Mouse (Mus musculus) gastrocnemius, postnatal 10 days (tissue): Measurements from ENCODE around the gene Akr7a5. TPM values are rescaled to one million over a fixed set of nuclear protein-coding genes. Genes with fewer than 3 reads are reported as not detected.

ENCODE experiments used
- DNase-seq: peaks from one replicate; pipeline ENCODE4 v3.0.0; 2021; ENCODE audit warnings: mixed read lengths
- long read RNA-seq, 2 experiments: library from polyadenylated mRNA; stranded (forward); transcript quantifications; one replicate each; pipeline ENCODE4 v2.0.0; 2021
- total RNA-seq, 2 experiments: library from RNA; stranded (reverse); gene quantifications; 2 replicates each; pipeline ENCODE4 v1.2.3; 2021

Gene Akr7a5
- total RNA-seq = 10 to 100 TPM; 32.7 to 36.9 TPM
- long read RNA-seq, experiment 1, transcript Akr7a5-201 (7 exons, 1,288 nt) = major isoform, 49 of 50 reads
- long read RNA-seq, experiment 1, partial matches to known transcripts = 1 of 50 reads
- long read RNA-seq, experiment 1, other reads (novel, unspliced or antisense) = 0 of 50 reads
- long read RNA-seq, experiment 2, transcript Akr7a5-201 (7 exons, 1,288 nt) = major isoform, 44 of 47 reads
- long read RNA-seq, experiment 2, partial matches to known transcripts = 1 of 47 reads
- long read RNA-seq, experiment 2, other reads (novel, unspliced or antisense) = 2 of 47 reads

- DNase-seq = peak; percentile 99
Observed at GRCm38 (mm10) chr4:139310171-139310898, at the start of gene Akr7a5, which contains the start of gene Pqlc2. TSS of gene Akr7a5 (plus strand) at chr4:139310744. TSS of gene Pqlc2 (minus strand) at chr4:139310708.

- DNase-seq = no peak
Observed at GRCm38 (mm10) chr4:139262981-139263380, 47.6 kb upstream of the Akr7a5 start.

GRCm38 (mm10) chr4:139265783-139266499, 44.6 kb upstream of the Akr7a5 start:
- no peak for DNase-seq

- DNase-seq = no peak
Observed at GRCm38 (mm10) chr4:139266500-139266865, 44.1 kb upstream of the Akr7a5 start.

- no peak for DNase-seq
Observed at GRCm38 (mm10) chr4:139267335-139267734, 43.2 kb upstream of the Akr7a5 start.

- no peak for DNase-seq
Observed at GRCm38 (mm10) chr4:139268242-139268641, 42.3 kb upstream of the Akr7a5 start.

GRCm38 (mm10) chr4:139270168-139270567, 40.4 kb upstream of the Akr7a5 start:
- DNase-seq = no peak

- DNase-seq = no peak
Observed at GRCm38 (mm10) chr4:139271562-139271961, 39.0 kb upstream of the Akr7a5 start.

GRCm38 (mm10) chr4:139272951-139273680, 37.4 kb upstream of the Akr7a5 start:
- DNase-seq = no peak

- DNase-seq = no peak
Observed at GRCm38 (mm10) chr4:139274573-139274972, 36.0 kb upstream of the Akr7a5 start.

GRCm38 (mm10) chr4:139276411-139276810, 34.1 kb upstream of the Akr7a5 start:
- no peak for DNase-seq

GRCm38 (mm10) chr4:139280530-139280929, 30.0 kb upstream of the Akr7a5 start:
- DNase-seq = no peak

GRCm38 (mm10) chr4:139281791-139282345, 28.7 kb upstream of the Akr7a5 start:
- no peak for DNase-seq

GRCm38 (mm10) chr4:139282955-139283417, 27.6 kb upstream of the Akr7a5 start:
- peak; percentile 34 for DNase-seq

- DNase-seq = no peak
Observed at GRCm38 (mm10) chr4:139284877-139285276, 25.7 kb upstream of the Akr7a5 start.

- peak; percentile 34 for DNase-seq
Observed at GRCm38 (mm10) chr4:139286234-139286633, 24.3 kb upstream of the Akr7a5 start.

GRCm38 (mm10) chr4:139287122-139287863, 23.3 kb upstream of the Akr7a5 start:
- peak; percentile 90 for DNase-seq

- peak; percentile 55 for DNase-seq
Observed at GRCm38 (mm10) chr4:139289017-139289416, 21.5 kb upstream of the Akr7a5 start.

GRCm38 (mm10) chr4:139291099-139291498, 19.4 kb upstream of the Akr7a5 start:
- no peak for DNase-seq

GRCm38 (mm10) chr4:139292038-139292437, 18.5 kb upstream of the Akr7a5 start:
- DNase-seq = no peak

- DNase-seq = peak; percentile 57
Observed at GRCm38 (mm10) chr4:139297566-139297965, 13.0 kb upstream of the Akr7a5 start.
